Mouse (Mus musculus): ENCODE data around the gene Tmem106a. TPM values are rescaled to one million over a fixed set of nuclear protein-coding genes. Genes with fewer than 3 reads are reported as not detected.

The Tmem106a gene
- total RNA-seq, 2 experiments from 2014 or later: 1.2 to 3.7 TPM

DNA sequence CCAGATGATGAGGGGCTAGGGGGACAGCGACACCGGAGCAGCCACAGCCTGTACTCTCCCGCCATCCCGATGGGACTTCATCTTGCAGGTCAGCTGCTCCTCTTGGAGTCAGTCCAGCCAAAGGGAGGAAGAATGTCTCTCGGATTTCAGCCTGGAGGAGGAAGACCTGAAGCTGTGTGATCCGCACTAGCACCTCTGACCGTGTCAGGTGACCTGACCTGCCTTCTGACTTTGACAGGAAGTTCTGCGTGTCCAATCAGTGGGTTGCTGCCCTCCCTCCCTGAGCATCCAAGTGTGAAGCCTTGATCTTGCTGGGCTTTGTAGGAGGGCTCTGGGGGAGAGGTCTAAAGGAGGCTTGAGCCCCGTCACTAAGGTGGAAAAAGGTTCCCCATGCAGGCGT, 53.6 kb downstream of the Tmem106a start:
- no peak for ATAC-seq (replicated peaks; ENCODE audit: poor library complexity)

- ATAC-seq (replicated peaks; ENCODE audit: poor library complexity): no peak
Measured at GRCm38 (mm10) chr11:101639761-101640160, 57.7 kb downstream of the Tmem106a start.

GRCm38 (mm10) chr11:101640857-101641709, 59.0 kb downstream of the Tmem106a start:
- peak; percentile 30 for ATAC-seq (replicated peaks; ENCODE audit: poor library complexity)

Other genes starting within 250 kb of the Tmem106a start
- not detected in 2 replicates for gene G6pc, start 214.7 kb upstream of the Tmem106a start, total RNA-seq (2015)
- not detected in 2 replicates for gene G6pc, start 214.7 kb upstream of the Tmem106a start, total RNA-seq (2017)
- gene Aarsd1, start 164.6 kb upstream of the Tmem106a start, total RNA-seq (2015): 41.4 and 52.1 TPM in 2 replicates
- 77.8 and 79.3 TPM in 2 replicates for gene Aarsd1, start 164.6 kb upstream of the Tmem106a start, total RNA-seq (2017)
- gene Gm27029, start 157.4 kb upstream of the Tmem106a start, total RNA-seq (2015): 3.9 and 5.4 TPM in 2 replicates
- 0.25 and 1.6 TPM in 2 replicates for gene Gm27029, start 157.4 kb upstream of the Tmem106a start, total RNA-seq (2017)
- gene Rundc1, start 157.2 kb upstream of the Tmem106a start, total RNA-seq (2015): 3.3 and 4.1 TPM in 2 replicates
- gene Rundc1, start 157.2 kb upstream of the Tmem106a start, total RNA-seq (2017): 4.5 and 4.7 TPM in 2 replicates
- 0.17 and 0.42 TPM in 2 replicates for gene Ptges3l, start 156.9 kb upstream of the Tmem106a start, total RNA-seq (2015)
- gene Ptges3l, start 156.9 kb upstream of the Tmem106a start, total RNA-seq (2017): 0.71 and 4.1 TPM in 2 replicates
- 500 and 587 TPM in 2 replicates for gene Rpl27, start 139.9 kb upstream of the Tmem106a start, total RNA-seq (2015)
- 3,389 and 3,728 TPM in 2 replicates for gene Rpl27, start 139.9 kb upstream of the Tmem106a start, total RNA-seq (2017)
- 27.2 and 31.7 TPM in 2 replicates for gene Ifi35, start 133.8 kb upstream of the Tmem106a start, total RNA-seq (2015)
- gene Ifi35, start 133.8 kb upstream of the Tmem106a start, total RNA-seq (2017): 31.1 and 32.6 TPM in 2 replicates
- 2.0 and 3.9 TPM in 2 replicates for gene Rnd2, start 117.2 kb upstream of the Tmem106a start, total RNA-seq (2015)
- gene Rnd2, start 117.2 kb upstream of the Tmem106a start, total RNA-seq (2017): 1.00 and 3.9 TPM in 2 replicates
- 83.6 and 92.8 TPM in 2 replicates for gene Vat1, start 116.0 kb upstream of the Tmem106a start, total RNA-seq (2015)
- 47.9 and 50.0 TPM in 2 replicates for gene Vat1, start 116.0 kb upstream of the Tmem106a start, total RNA-seq (2017)
- gene Brca1, start 30.3 kb upstream of the Tmem106a start, total RNA-seq (2015): 25.1 and 31.4 TPM in 2 replicates
- 36.0 and 47.2 TPM in 2 replicates for gene Brca1, start 30.3 kb upstream of the Tmem106a start, total RNA-seq (2017)
- gene Nbr1, start 30.1 kb upstream of the Tmem106a start, total RNA-seq (2015): 28.1 and 33.7 TPM in 2 replicates
- 40.9 and 46.7 TPM in 2 replicates for gene Nbr1, start 30.1 kb upstream of the Tmem106a start, total RNA-seq (2017)
- not detected in 2 replicates for gene Gm11634, start 17.0 kb downstream of the Tmem106a start, total RNA-seq (2015)
- gene Gm11634, start 17.0 kb downstream of the Tmem106a start, total RNA-seq (2017): not detected in 2 replicates
- gene Rdm1, start 45.0 kb downstream of the Tmem106a start, total RNA-seq (2015): 9.8 and 12.7 TPM in 2 replicates
- 13.2 and 13.7 TPM in 2 replicates for gene Rdm1, start 45.0 kb downstream of the Tmem106a start, total RNA-seq (2017)
- 1.1 and 1.9 TPM in 2 replicates for gene Arl4d, start 83.3 kb downstream of the Tmem106a start, total RNA-seq (2015)
- 0.75 and 1.0 TPM in 2 replicates for gene Arl4d, start 83.3 kb downstream of the Tmem106a start, total RNA-seq (2017)
- 21.3 and 23.3 TPM in 2 replicates for gene Dhx8, start 150.7 kb downstream of the Tmem106a start, total RNA-seq (2015)
- 26.1 and 33.5 TPM in 2 replicates for gene Dhx8, start 150.7 kb downstream of the Tmem106a start, total RNA-seq (2017)
- gene Etv4, start 203.1 kb downstream of the Tmem106a start, total RNA-seq (2015): 0.05 TPM in 1 of 2 replicates, not detected in the other
- gene Etv4, start 203.1 kb downstream of the Tmem106a start, total RNA-seq (2017): not detected in 2 replicates

Data from megakaryocyte progenitor cell, adult 5-6 weeks (primary cell).